Mouse (Mus musculus) yolk sac, embryonic 10.5 days (tissue): ENCODE data around the gene Fsd2.
A peak's percentile ranks its signal among the peaks of the same experiment; 100 is the strongest.

Source experiments
- DNase-seq: peaks from one replicate; pipeline ENCODE4 v3.0.0-alpha.2; 2017; ENCODE audit warnings: low spot score

The Fsd2 gene

DNA sequence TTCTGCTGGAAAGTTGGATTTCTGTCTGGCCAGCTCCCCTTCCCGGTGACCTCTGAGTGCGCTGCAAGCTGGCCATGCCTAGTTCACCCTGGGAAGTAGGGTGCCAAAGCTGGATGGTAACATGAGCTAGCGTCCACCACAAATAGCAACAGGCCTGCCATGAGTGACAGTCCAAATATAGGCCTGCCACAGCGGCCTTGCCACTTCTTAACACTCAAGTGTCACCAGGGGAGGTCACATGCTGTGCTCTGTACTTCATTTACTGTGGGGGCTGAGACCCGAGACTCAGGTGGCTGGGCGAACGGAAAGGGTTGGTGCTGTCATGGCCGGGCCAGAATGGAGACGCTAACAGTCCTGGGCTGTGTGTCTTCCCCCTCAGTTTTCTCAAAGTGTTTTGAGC is at the start of gene Fsd2:
TSS of gene Fsd2 (minus strand) at position 53 of the 400 bp plus-strand sequence.
- no peak for DNase-seq

DNA sequence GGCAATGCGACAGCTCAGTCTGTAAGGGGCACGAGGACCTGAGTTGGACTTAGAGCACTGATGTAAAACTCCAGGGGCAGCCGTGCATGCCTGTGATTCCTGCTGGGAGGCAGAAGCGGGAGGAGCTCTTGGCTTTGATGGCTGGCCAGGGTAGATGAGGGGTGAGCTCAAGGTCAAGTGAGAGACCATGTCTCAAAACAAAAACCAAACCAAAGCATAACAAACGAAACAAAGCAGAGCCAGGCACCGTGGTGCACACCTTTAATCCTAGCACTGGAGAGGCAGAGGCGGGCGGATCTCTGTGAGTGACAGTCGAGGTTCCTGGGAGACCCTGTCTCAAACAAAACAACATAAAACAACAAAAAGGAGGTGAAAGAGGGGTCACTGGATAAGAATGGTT is 48.3 kb upstream of the Fsd2 start:
- DNase-seq, result no peak

DNA sequence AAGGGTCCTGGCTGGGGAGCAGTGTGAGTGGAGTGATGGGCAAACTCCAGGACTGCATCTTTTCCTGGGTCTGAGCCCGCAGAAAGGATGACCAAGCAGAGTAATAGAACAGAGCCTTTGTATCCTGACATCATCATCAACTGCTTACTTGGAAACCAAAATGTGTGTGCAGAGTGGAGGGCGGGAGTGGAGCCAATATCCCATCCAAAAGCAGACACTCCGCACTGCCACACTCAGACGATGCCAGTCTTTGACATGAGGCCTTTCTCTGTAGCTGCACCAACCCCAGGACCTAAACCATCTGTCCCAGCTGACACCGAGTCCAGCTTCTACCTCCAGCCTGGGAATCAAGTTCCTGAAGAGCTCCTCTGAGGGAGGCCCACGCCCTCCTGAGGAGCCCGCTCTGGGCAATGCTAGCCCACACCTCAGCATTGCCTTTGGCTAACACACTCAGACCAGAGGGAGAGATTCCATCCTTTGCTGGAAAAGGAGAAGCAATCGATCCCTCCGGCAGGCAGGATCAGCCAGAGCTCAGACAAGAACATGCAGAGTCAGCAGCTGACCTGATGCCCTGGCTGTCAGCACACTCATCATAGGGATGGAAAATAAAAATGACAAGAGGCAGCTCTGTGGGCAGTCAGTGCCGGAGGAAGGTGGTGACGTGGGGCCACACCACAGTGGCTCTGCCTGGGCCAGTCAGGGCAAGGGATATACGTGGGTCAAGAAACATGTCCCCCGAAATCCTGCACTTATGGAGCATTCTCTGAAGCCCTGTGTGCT is 46.3 kb upstream of the Fsd2 start:
- no peak for DNase-seq

DNA sequence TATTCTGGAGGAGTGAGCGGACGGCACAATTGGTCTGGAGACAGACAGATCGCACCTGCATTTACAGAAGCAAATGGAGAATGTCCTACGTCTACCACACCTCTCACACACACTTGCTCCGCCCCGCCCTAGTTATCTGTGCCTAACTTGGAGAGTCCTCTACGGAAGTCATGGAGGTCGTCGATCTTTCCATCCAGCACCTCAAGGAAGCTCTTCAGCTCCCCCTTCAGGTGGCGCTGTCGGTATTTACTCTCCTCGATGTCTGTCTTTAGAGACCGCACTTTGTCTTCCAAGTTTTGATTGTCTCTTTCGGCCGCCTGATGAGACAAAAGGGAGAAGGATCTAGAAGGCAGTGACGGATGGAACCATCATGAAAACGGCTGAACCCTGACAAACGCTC is 43.4 kb upstream of the Fsd2 start:
- DNase-seq, result peak; percentile 42

DNA sequence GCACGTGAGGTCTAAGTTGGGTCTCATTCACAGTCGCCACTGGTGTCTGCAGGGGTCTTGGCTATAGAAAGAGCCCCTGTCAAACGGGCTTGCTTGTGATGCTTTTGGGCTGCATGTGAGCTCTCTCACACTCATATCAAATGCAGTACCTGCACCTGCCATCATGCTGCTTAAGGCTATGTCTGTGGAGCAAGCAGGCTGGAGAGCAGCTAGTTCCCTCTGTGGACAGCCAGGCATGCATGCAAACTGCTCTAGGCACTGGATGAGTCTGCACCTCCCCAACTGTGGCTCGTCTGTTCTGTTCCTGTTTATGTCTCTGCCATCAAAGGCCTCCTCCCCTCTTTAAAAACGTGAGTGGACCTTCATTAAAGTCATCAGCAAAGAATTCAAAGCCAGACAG is 39.7 kb upstream of the Fsd2 start:
- no peak for DNase-seq

DNA sequence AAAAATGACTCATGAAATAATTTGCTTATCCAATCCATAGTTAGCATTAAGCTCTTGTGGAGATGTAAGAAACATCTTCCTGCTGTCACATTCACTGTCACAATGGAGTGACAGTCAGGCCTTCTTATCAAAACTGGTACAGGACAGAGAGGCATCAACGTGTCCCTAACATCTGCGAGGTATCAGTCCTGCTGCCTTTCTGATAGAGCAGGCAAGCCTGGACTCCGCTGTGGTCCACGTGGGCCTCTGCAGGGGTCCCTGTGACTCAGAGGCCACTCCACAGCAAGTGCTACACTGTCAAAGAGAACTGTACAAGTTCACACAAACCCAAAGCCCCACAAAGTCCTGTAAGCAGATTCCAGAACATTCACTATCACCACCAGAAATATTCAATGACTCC is 38.7 kb upstream of the Fsd2 start:
- no peak for DNase-seq

DNA sequence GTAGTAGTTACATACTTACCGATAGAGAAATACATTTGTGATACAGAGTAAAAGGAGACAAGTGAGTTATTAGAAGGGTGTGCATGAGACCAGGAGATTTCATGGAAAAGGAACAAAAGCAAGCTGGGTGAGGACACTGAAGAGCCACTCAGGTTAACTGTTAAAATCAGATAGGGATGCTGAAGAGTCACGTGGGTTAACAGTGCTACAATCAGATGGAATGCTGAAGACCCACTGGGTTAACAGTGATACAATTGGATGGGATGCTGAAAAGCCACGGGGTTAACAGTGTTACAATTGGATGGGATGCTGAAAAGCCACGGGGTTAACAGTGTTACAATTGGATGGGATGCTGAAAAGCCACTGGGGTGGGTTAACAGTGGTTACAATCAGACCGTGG is 38.2 kb upstream of the Fsd2 start:
- DNase-seq, result no peak

DNA sequence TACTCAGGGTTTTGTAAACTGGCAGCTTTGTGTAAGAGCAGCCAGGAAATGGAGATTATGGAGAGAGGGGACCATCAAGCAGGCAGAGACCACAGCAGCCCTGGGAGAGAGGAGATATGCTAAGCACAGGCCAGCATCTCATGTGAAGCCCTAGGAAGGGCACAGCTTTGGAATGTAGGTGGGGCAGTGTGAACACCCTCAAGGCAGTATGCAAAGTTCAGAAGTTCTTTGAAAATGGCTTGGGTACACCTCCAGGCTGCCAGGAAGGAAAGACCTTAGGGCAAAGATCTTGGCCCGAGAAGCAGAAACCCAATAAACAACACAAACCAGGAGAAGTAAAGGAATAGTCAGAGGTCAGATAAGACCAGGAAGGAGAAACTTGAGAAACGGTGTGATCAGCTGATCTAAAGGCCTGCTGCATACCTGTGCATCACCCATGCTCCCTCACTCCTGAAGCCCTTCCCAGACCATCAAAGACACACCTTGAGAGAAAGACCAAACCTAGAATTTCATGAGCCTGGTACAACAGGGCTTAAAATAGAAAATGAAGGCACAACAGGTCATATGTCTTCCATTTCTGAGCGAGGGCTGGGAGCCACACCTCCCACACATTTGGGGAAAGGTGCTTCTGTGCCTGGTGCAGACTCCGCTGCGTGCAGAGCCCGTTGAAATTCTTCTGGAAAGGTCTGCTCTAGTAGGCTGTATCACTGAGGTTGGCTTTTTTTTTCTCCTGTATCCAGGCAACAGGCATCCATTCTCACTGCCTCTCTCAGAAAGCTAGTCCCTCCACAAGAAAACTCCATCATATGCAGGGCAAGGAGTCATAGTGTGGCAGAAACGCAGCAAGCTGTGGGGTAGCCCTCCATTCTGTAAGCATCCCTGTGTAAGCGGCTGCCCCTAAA is 32.9 kb upstream of the Fsd2 start:
- DNase-seq, result no peak

DNA sequence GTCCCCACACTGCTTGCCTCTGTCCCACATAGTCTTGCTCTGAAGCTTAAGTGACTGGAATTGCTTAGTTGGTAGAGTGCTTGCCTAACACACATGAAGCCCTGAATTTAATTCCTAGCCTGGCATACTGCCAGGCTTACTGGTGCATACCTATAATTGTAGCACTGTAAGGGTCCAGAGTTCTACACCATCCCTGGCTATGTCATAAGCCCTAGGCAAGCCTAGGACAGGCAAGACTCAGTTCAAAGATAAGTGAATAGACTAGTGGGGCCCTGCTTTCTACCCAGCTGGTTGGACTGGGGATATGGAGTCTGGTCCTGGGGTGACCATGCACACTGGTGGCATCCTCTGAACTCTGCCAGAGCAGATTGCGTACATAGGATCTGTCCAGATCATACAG is 30.9 kb upstream of the Fsd2 start:
- no peak for DNase-seq

DNA sequence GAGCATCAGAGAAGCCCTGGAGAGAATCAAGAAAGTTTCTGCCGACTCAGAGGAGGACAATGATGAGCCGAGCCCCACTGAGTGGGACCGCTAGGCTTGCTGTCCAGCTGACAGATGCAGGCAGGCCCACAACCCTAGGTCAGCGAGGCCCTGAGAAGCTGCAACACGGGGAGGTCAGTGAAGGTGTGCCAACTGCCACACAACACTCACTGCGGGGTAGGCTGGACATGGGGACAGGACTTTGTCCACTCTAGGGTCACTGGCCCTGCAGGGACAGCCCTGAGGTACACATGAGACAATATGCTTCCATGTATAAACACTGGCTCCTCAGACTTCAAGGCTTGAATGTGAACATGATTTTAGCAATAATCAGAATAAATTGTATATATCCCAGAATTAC is 29.3 kb upstream of the Fsd2 start:
- DNase-seq, result no peak

DNA sequence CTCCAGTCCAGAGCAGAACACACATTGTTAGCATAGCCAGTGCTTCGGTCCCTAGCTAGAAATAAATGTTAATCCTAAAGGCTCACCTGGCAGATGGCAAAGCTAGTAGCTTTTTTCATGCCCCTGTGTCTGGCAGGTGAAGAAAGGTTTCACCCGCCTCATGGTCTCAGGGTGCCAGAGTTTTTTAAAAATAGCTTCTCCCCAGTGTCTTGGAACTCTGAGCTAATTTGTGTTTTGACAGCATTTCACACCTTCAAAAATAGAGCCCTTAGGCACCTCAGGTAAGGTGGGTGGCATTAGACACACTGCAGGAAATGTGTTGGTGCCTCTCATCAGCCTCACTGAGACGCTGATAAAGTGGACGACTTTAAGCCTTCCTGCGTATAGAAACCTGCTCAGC is 28.3 kb upstream of the Fsd2 start:
- no peak for DNase-seq

DNA sequence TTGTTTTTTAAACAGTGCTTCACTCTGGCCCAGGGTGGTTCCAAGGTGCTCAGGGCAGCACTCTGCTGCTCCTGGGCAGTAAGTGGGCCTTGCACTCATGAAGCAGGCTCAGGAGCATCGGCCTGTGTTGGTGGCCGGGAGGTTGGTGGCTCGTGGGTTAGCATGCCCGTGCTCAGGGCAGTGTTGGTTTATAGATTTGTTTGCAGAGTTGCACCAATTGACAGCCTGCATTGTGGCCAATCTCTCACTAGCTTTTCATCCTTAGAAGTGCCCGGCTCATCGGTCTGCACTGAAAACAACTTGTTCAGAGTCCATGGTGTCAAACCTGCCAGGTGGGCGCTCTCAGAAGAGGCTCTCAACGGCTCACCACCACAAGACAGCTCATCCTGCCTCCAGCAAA is 26.6 kb upstream of the Fsd2 start:
- DNase-seq, result no peak

DNA sequence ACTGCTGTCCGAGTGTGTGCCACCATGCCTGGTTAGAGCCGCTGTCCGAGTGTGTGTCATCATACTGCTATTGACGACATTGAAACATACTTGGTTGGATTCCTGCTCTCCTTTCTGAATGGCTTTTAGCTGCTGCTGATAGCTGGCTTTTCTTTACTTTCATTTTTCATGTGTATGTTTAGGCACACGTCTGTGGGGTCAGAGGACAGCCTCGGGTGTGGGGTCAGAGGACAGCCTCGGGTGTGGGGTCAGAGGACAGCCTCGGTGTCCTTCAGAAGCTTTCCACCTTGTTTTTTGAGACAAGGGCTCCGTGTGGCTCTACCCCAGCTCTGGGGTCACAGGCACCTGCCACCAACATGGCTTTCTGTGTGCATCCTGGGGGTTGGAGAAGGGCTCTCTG is 25.9 kb upstream of the Fsd2 start:
- DNase-seq, result no peak

DNA sequence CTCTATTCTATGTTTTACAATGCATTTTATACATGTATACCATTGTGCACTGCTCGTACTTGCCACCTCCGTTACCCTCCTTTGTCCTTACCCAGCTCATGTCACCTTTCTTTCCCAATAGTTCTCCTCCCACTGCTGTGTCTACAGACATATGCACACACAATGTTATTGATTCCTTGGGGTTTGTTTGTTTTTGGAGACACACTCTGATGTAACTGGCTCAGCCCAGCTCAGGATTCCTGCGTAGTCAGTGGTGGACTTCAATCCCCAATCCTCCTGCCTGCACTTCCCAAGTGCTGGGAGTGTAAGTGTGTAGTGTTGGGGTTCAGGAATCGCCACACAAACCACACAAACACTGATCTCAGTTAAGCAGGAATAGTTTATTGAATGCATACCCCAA is 20.5 kb upstream of the Fsd2 start:
- DNase-seq, result peak; percentile 66

DNA sequence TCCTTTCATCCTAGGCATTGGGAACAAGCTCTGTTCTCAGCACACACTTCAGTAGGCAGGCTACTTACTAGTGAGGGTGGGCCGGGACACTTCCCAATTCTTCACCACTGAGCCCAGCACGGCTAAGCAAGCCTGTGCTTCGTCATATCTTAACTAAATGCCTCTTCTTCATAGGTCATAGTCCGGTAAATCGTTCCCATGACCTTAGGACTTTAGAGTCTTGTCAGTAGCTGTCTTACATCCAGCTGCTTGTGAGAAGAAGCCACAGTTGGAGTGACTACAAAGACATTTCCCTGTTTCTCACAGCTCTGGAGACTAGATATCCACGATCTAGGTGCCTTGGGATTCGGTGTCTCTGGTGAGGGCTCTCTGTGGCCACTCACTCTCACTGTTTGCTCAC is 18.6 kb upstream of the Fsd2 start:
- peak; percentile 48 for DNase-seq

DNA sequence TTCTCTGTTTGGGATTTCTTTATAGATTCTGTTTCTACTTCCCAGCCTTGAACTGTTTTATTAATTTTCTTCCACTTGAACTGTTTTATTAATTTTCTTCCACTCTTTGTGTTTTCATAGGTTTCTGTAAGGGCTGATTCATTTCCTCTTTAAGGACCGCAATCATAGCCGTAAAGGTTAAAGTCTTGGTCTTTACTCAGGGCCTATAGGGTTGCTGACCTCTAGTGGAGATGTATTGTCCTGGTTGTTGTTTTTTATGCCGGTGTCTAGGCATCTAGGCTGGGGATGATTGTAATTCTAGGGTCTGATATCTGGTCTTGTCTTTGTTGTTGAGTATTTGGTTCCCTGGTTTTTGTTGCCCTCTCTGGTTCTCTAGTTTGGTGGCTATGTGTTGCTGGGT is 16.8 kb upstream of the Fsd2 start:
- DNase-seq, result no peak

DNA sequence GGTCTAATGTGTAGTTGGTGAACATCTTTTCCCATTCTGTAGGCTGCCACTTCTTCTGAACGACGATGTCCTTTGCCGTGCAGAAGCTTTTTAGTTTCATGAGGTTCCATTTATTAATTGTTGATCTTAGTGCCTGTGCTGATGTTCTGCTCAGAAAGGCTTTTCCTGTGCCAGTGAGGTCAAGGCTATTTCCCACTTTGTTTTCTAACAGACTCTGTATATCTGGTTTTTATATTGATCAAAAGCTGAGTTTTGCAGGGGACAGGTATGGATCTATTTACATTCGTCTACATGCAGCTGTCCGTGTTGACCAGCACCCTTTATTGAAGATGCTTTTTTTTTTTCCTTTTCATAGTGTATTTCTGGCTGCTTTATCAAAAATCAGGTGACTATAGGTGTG is 12.6 kb upstream of the Fsd2 start:
- DNase-seq, result no peak

DNA sequence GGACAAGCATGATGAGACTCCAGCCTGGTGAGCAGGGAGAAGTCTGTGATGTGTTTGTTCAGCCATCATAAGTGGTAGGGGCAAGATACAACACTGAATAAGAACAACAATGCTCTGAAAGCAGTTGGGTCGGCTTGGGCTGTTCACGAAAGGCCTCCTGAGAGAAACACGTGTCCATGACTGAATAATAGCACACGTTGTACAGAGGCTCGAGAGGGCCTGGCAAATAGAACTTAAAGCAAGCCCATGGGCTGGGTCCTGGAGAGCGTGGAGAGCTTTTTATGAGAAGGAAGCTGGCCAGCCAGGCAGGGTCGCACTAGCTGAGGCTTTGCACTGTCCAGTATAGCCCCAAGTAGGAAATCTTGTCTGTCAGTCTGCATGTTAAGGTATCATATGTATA is 11.7 kb upstream of the Fsd2 start:
- DNase-seq, result no peak

DNA sequence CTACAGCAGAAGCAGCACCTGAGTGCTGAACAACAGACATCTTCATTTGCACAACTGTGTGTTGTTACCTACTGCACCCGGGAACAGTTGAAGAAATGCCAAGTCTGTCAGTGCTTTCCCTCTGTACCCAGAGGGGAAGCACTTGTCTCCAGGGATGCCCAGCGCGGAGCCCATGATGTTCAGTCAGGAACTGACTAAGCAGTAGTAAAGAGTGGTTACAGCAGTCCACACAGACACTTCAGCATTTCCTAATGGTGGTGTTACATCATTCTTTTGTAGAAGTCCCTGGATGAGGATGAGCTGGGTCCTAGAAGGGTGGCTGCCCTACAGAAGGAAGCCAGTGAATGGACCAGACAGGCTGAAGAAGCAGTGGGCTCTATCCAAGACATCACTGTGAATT is 11.1 kb upstream of the Fsd2 start:
- no peak for DNase-seq

DNA sequence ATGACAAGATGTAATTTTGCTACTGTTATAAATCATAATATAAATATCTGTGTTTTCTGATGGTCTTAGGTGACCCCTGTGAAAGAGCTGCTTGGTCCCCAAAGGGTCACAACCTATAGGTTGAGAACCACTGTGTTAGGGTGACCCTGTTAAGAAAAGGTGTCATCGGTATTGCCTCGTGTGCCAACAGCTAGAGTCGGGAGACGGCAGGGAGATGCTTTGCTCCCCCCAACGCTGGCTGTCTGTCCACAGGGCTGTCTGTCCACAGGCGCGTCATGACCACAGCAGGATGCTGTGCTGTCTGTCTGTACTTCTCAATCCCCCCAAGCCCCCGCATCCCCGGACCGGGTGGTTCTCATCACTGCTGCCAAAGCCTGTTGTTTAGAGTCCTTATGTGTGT is 8.9 kb upstream of the Fsd2 start:
- no peak for DNase-seq

DNA sequence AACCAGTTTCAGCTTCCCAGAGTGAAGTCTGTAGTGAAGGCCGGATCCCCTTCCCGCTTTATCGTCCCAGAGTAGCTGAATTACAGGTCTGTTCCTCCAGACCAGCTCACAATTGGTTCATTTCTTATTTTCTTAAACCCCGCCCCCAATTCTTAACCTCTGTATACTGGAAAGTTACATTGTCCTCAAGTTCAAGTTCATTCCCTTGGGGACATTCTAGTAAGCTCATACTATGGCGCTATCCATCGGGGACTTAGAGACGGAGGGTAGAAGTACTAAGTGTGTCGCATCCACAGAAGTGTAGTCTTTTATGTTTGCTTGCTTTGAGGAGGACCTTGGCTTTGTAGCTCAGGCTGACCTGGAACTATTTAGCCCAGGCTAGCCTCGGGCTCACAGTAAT is 7.1 kb upstream of the Fsd2 start:
- no peak for DNase-seq

DNA sequence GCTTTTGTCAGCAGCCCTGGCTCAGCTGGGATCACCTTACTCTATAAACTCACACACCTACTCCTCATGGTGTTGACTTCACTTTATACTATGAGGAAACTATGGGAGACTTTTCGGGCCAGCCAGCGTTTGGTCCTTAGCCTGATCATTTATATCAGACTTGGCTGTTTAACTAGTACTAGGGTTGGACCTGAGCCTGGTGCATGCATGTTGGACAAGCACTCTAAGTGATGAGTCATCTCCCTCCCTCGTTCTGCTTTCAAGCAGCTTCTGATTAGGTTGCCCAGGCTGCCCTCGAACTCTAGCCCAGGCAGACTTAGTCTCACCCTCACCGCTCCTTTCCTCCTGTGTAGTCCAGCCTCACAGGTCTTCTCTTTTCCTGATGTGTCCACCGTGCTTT is 6.7 kb upstream of the Fsd2 start:
- DNase-seq, result no peak

DNA sequence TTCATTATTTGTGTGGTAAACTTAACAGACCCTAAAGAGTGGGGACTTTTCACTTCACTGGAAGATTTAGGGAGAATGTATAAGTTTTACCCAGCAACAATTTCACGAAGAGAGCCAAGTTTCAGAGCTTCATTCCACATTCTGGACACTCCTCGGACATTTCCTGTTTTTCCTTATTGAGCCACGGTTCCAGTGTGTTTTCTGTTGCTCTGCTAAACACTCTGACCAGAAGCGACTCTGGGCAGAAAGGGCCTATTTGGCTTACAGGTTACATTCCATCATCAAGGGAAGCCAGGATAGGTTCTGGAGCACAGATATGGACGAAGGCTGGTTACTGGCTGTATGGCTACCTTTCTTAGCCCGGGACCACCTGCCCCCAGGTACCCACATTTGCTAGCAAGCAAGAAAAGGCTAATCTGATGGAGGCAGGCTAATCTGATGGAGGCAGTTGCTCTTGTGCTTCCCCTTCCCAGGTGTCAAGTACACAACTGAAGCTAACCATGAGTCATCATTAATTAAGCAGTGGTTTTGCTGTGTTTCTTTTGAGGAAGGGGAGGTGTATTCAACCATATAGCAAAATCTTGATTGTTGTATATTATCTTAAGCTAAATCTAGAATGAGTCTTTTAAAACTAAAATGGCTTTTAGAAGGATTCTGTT is 6.0 kb upstream of the Fsd2 start:
- no peak for DNase-seq
